Mouse (Mus musculus): Measurements from ENCODE around the gene Ube2g2.

Gene Ube2g2

DNA sequence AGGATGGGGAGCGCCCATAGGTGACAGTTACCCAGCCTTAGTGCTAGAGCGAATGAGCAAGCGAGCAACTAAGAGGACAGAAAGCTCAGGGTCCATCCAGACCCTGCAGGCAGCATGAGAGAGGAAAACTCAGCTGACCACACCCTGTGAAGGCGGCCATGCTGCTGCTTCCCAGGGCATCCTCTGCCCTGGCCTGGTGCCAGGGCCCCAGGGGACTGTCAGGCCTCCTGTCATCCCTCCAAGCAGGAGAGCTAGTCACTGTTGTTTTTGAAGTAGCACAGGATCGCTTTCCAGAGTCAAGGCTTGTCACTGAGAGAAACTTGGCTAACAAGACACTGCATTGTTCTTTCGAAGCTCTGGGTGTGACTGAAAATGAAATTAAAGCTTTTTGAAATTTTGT, 16.9 kb downstream of the Ube2g2 start:
- peaks cover 98% of the 10 kb centered on the region for H3K36me3 ChIP-seq (ENCODE audit: insufficient read depth, low read length)
- H3K4me1 ChIP-seq (replicated peaks; ENCODE audit: low read depth, low read length): peaks cover 7% of the 10 kb centered on the region
- TF ChIP-seq CTCF (conservative IDR thresholded peaks at IDR 0.05; ENCODE audit: low read length): no peak
- TF ChIP-seq POU5F1 (IDR thresholded peaks at IDR 0.05; ENCODE audit: borderline replicate concordance, low read length): no peak
- TF ChIP-seq NANOG (IDR thresholded peaks at IDR 0.05; ENCODE audit: borderline replicate concordance, low read length): no peak
- no peaks in the 10 kb centered on the region for H3K9me3 ChIP-seq (ENCODE audit: low read length)
- H3K27me3 ChIP-seq (ENCODE audit: insufficient read depth, low read length): no peaks in the 10 kb centered on the region
- no peak overlapping the region for H3K4me3 ChIP-seq (replicated peaks; ENCODE audit: low read length)

DNA sequence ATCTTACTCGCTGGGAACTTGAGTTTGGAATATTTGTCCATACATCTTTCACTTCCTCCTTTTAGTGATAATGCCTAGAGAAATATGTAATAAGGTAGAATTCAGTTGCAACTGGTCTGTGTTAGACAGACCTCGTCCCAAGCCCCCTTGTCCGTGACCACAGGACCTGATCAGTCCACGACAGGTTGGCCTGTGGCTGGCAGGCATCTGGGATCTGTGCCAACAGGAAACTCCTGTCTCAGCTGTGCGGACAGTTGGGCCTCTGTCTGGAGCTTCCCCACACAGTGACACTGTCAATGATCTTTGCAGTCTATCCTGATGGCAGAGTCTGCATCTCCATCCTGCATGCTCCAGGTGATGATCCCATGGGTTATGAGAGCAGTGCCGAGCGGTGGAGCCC, 21.1 kb downstream of the Ube2g2 start:
- Histone ChIP-seq H3K4me3 (replicated peaks; ENCODE audit: low read length) (no peak overlapping the region), H3K36me3 (ENCODE audit: insufficient read depth, low read length) (peaks cover 88% of the 10 kb centered on the region), H3K27me3 (ENCODE audit: insufficient read depth, low read length) (no peaks in the 10 kb centered on the region), H3K9me3 (ENCODE audit: low read length) (no peaks in the 10 kb centered on the region), H3K4me1 (replicated peaks; ENCODE audit: low read depth, low read length) (peaks cover 24% of the 10 kb centered on the region)
- TF ChIP-seq CTCF (conservative IDR thresholded peaks at IDR 0.05; ENCODE audit: low read length) (no peak), NANOG (IDR thresholded peaks at IDR 0.05; ENCODE audit: borderline replicate concordance, low read length) (no peak), POU5F1 (IDR thresholded peaks at IDR 0.05; ENCODE audit: borderline replicate concordance, low read length) (no peak)

DNA sequence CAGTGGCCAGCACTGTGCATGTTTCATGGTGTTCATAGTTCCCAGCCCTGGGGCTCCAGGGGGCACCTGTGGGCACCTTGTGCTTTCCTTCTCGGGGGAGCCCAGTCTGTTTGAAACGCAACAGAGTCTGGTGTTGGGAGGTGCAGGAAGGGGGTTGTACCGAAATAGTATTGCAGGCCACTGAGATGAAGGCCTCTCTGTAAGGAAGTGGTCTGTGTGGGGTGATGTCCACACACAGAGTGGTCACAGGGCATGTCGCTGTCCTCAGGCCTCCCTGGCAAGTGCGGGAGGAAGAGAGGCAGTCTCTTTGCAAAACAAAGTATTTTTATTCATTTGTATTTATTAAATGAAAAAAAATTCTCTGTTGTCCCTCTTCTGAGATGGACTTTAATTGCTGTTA, 23.5 kb downstream of the Ube2g2 start:
- peaks cover 65% of the 10 kb centered on the region for H3K36me3 ChIP-seq (ENCODE audit: insufficient read depth, low read length)
- H3K4me1 ChIP-seq (replicated peaks; ENCODE audit: low read depth, low read length): peaks cover 44% of the 10 kb centered on the region
- H3K27me3 ChIP-seq (ENCODE audit: insufficient read depth, low read length): peaks cover 17% of the 10 kb centered on the region
- H3K9me3 ChIP-seq (ENCODE audit: low read length): no peaks in the 10 kb centered on the region
- no peak overlapping the region for H3K4me3 ChIP-seq (replicated peaks; ENCODE audit: low read length)
- no peak for TF ChIP-seq NANOG (IDR thresholded peaks at IDR 0.05; ENCODE audit: borderline replicate concordance, low read length)
- no peak for TF ChIP-seq CTCF (conservative IDR thresholded peaks at IDR 0.05; ENCODE audit: low read length)
- TF ChIP-seq POU5F1 (IDR thresholded peaks at IDR 0.05; ENCODE audit: borderline replicate concordance, low read length): no peak

DNA sequence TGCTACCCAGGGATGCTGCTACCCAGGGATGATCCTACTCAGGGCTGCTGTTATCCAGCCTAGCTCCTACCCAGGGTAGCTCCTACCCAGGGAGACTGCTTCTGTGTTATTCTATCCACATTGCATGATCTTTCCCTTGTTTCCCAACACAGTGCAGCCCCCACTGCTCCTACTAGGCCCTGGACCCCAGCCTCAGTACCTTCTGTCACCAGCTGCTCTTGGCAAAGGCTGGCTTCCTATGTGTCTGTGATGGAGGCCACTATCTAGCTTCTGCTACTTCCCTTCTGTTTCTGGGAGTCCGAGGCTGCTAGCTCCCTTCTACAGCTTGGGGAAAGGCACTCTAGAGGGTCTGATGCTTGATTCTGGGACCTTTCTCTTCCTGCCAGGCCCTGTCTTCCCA, 25.4 kb downstream of the Ube2g2 start:
- Histone ChIP-seq H3K4me3 (replicated peaks; ENCODE audit: low read length) (no peak overlapping the region), H3K4me1 (replicated peaks; ENCODE audit: low read depth, low read length) (peaks cover 56% of the 10 kb centered on the region), H3K27me3 (ENCODE audit: insufficient read depth, low read length) (peaks cover 17% of the 10 kb centered on the region)

DNA sequence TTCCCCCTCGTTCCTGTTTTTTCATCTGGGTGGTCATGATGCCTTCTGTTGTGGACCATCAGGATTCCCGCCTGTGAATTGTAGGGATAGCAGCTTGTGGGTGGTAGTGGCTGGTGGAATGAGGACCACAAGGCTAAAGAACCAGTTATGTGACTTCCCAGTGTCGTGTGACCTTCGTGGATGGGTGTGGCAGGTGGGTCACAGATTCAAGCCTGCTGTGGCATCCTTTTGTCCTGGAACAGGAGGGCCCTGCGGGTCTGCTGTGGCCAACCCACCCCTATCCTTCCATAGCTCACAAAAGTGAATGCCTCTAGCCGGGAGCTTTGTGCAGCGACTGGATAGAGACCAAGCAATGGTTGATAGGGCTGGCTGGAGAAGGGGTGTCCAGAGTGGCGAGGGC, 25.8 kb downstream of the Ube2g2 start:
- Histone ChIP-seq H3K27me3 (ENCODE audit: insufficient read depth, low read length) (peaks cover 17% of the 10 kb centered on the region), H3K4me3 (replicated peaks; ENCODE audit: low read length) (no peak overlapping the region), H3K36me3 (ENCODE audit: insufficient read depth, low read length) (peaks cover 42% of the 10 kb centered on the region), H3K9me3 (ENCODE audit: low read length) (no peaks in the 10 kb centered on the region), H3K4me1 (replicated peaks; ENCODE audit: low read depth, low read length) (peaks cover 56% of the 10 kb centered on the region)
- TF ChIP-seq CTCF (conservative IDR thresholded peaks at IDR 0.05; ENCODE audit: low read length): no peak
- TF ChIP-seq POU5F1 (IDR thresholded peaks at IDR 0.05; ENCODE audit: borderline replicate concordance, low read length): no peak
- TF ChIP-seq NANOG (IDR thresholded peaks at IDR 0.05; ENCODE audit: borderline replicate concordance, low read length): no peak

More for the DNA sequence above, 25.4 kb downstream of the Ube2g2 start:
- Histone ChIP-seq H3K9me3 (ENCODE audit: low read length) (no peaks in the 10 kb centered on the region), H3K36me3 (ENCODE audit: insufficient read depth, low read length) (peaks cover 46% of the 10 kb centered on the region)
- no peak for TF ChIP-seq CTCF (conservative IDR thresholded peaks at IDR 0.05; ENCODE audit: low read length)
- no peak for TF ChIP-seq POU5F1 (IDR thresholded peaks at IDR 0.05; ENCODE audit: borderline replicate concordance, low read length)
- no peak for TF ChIP-seq NANOG (IDR thresholded peaks at IDR 0.05; ENCODE audit: borderline replicate concordance, low read length)

DNA sequence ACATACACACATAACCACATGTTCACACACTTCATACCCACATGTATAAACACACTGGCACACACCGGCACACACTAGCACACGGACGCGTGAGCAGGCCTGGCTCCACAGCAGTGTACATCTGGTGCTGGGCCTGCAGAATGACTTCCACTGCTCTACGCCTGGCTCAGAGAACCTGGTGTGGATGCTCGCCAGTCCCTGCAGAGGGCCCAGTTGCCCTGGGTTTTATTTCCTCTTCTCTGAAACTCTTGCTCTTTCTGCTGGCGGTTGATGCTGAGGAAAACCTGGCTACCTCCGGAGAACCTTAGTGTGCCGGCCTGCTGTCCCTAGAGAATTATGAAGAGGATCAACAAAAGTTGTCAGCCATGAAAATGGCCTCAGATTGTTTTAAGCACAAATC, 30.0 kb downstream of the Ube2g2 start:
- Histone ChIP-seq H3K4me1 (replicated peaks; ENCODE audit: low read depth, low read length) (peaks cover 46% of the 10 kb centered on the region), H3K36me3 (ENCODE audit: insufficient read depth, low read length) (peaks cover under 1% of the 10 kb centered on the region; the same call in 1 of the 2 replicates), H3K4me3 (replicated peaks; ENCODE audit: low read length) (no peak overlapping the region), H3K27me3 (ENCODE audit: insufficient read depth, low read length) (peaks cover 22% of the 10 kb centered on the region), H3K9me3 (ENCODE audit: low read length) (no peaks in the 10 kb centered on the region)
- TF ChIP-seq POU5F1 (IDR thresholded peaks at IDR 0.05; ENCODE audit: borderline replicate concordance, low read length): no peak

DNA sequence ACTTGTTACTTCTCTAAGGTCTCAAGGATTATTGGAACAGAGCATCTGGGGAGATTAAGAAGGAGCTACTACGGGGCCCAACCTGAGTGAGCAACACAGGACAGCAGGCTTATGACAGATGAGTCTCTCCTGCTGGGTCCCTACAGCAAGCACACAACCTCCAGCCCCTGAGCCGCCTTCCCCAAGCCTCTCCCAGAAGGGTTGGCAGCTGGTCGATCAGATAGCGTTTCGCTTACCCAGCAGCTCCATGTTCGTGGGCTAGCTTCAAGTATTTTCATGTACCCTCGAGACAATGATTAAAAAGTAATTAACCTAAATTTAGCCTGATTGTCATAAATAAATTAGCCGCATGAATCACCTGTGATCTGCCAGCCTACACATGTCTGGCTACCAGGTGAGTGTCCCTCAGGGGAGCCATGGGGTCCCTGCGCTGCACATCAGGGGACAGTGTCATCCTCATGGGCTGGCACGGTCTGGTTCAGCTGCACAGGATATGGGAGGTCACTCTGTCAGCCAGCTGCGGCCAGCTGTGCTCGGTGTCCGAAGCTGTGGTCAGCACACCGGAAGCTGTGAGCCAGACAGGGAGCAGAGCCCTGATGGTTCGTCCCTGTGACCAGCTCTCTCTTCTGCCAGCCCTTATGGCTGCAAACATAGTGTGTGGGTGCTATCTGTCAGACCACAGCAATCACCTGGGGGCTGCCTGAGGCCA, 36.4 kb downstream of the Ube2g2 start:
- H3K4me1 ChIP-seq (replicated peaks; ENCODE audit: low read depth, low read length): no peaks in the 10 kb centered on the region; the same call in 1 of the 2 replicates
- no peak overlapping the region for H3K4me3 ChIP-seq (replicated peaks; ENCODE audit: low read length)
- H3K27me3 ChIP-seq (ENCODE audit: insufficient read depth, low read length): peaks cover 16% of the 10 kb centered on the region
- no peak for TF ChIP-seq POU5F1 (IDR thresholded peaks at IDR 0.05; ENCODE audit: borderline replicate concordance, low read length)
- TF ChIP-seq CTCF (conservative IDR thresholded peaks at IDR 0.05; ENCODE audit: low read length): no peak
- peaks cover 6% of the 10 kb centered on the region; the same call in 1 of the 2 replicates for H3K9me3 ChIP-seq (ENCODE audit: low read length)
- H3K36me3 ChIP-seq (ENCODE audit: insufficient read depth, low read length): no peaks in the 10 kb centered on the region

DNA sequence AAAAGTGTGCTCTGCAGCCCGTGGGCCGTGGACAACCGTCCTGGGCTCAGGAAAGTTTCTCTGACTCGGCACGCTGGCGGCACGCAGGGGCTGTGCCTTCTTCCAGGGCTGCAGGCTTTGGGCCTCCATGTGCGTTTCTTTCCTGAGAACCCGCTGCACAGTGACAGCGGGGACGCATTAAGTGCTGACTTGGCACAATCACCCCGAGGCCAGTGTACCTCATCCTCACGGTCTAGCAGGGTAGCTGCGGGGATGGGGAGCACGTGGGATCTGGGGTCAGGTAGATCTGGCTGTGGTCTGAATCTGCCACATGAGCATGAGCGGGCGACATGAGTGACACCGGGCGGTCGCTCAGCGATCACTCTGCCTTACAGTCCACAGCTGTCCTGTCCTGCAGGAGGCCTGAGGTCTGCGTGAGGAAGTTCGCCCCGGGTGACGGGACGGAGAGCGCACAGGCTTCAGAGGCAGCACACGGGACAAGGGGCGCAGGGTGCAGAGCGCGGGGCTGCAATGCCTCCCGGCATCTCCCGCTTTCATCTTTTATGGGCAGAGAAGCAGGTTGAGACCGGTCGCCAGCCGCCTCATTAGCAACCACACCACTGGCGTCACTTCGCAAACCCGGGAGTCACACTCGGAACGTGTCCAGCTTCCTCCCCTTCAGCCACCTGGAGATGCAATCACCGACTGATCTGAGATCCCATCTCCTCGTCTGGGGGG, 42.0 kb downstream of the Ube2g2 start:
- Histone ChIP-seq H3K27me3 (ENCODE audit: insufficient read depth, low read length) (peaks cover 37% of the 10 kb centered on the region), H3K4me1 (replicated peaks; ENCODE audit: low read depth, low read length) (peaks cover 10% of the 10 kb centered on the region), H3K36me3 (ENCODE audit: insufficient read depth, low read length) (no peaks in the 10 kb centered on the region), H3K4me3 (replicated peaks; ENCODE audit: low read length) (peak overlapping the region; percentile 76), H3K9me3 (ENCODE audit: low read length) (no peaks in the 10 kb centered on the region)
- TF ChIP-seq CTCF (conservative IDR thresholded peaks at IDR 0.05; ENCODE audit: low read length): no peak
- no peak for TF ChIP-seq POU5F1 (IDR thresholded peaks at IDR 0.05; ENCODE audit: borderline replicate concordance, low read length)
- TF ChIP-seq NANOG (IDR thresholded peaks at IDR 0.05; ENCODE audit: borderline replicate concordance, low read length): no peak
